Mouse (Mus musculus) heart, embryonic 16.5 days (tissue): ENCODE measurements at regions not wholly inside any gene's neighbourhood (a gene's known extent, or its start where the extent isn't known, plus 50 kb on each side); places are given as distances from the start of the nearest gene placed in this dataset.
A peak's percentile ranks its signal among the peaks of the same experiment; 100 is the strongest.

Experiments
- ATAC-seq: fragments of 200-750 bp; cut with Nextera tagmentation; replicated peaks from 2 replicates; pipeline ENCODE4 v1.8.0; 2017; ENCODE audit warnings: moderate number of reproducible peaks; ENCODE audit not compliant: insufficient read depth, low FRiP score; ENCODE audit errors: extremely low read depth
- H3K27ac ChIP-seq: fragments of 300-500 bp; sonication (generic); 2 replicates; pipeline ENCODE4 v1.5.1; 2014; ENCODE audit warnings: mild to moderate bottlenecking, low read length, control low read depth, moderate library complexity
- H3K27me3 ChIP-seq: fragments of 300-500 bp; sonication (generic); 2 replicates; pipeline ENCODE4 v1.6.1; 2014; ENCODE audit warnings: low read length, mixed read lengths; ENCODE audit not compliant: control insufficient read depth, insufficient read depth
- H3K36me3 ChIP-seq: fragments of 300-500 bp; sonication (generic); 2 replicates; pipeline ENCODE4 v1.6.1; 2014; ENCODE audit not compliant: control insufficient read depth, insufficient read depth
- H3K4me1 ChIP-seq: fragments of 300-500 bp; sonication (generic); 2 replicates; pipeline ENCODE4 v1.6.1; 2014; ENCODE audit warnings: low read length, mixed read lengths; ENCODE audit not compliant: control insufficient read depth, insufficient read depth
- H3K4me2 ChIP-seq: fragments of 300-500 bp; sonication (generic); 2 replicates; pipeline ENCODE4 v1.6.1; 2014; ENCODE audit warnings: low read depth, mild to moderate bottlenecking, control low read depth, low read length
- H3K4me3 ChIP-seq: fragments of 300-500 bp; sonication (generic); 2 replicates; pipeline ENCODE4 v1.5.1; 2014; ENCODE audit warnings: mild to moderate bottlenecking, control low read depth, low read length
- H3K9ac ChIP-seq: fragments of 300-500 bp; sonication (generic); 2 replicates; pipeline ENCODE4 v1.6.1; 2014; ENCODE audit warnings: low read length, control low read depth
- H3K9me3 ChIP-seq: fragments of 300-500 bp; sonication (generic); replicated peaks from 2 replicates; pipeline ENCODE4 v1.6.1; 2016; ENCODE audit warnings: low read length; ENCODE audit not compliant: control insufficient read depth
- WGBS: fragments of 180-500 bp; shearing (Covaris S2); extraction: QIAGEN DNeasy Blood & Tissue Kit; methylation state at CpG from one replicate; pipeline ENCODE4 v1.1.7; 2014; 5-methylcytosine and 5-hydroxymethylcytosine counted together

DNA sequence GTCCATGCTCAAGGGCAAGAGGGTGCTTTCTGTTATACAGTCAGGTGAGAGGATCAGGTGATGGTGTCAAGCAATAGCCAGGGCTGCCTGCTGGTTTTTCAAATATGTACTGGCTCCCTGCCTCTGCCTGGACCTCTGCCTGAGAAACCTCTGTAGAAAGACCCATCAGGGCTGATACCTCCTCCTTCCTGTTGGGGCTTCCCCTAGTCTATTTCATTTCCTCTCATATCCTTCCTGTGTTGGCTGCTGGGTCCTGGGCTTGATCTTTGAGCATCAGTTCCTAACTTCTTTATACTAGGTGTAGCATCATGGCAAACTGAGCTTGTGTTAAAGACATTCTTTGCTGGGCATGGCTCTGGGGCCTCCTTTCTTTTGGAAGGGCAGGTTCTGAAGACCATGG lies 89.5 kb downstream of the Tmem38b start:
- H3K9ac ChIP-seq = no peak overlapping the region
- H3K9me3 ChIP-seq = no peaks in the 10 kb centered on the region
- no peaks in the 10 kb centered on the region for H3K36me3 ChIP-seq
- H3K27ac ChIP-seq = no peak overlapping the region
- no peaks in the 10 kb centered on the region for H3K4me1 ChIP-seq
- no peak overlapping the region for H3K4me3 ChIP-seq
- no peaks in the 10 kb centered on the region for H3K27me3 ChIP-seq
- no peak overlapping the region for H3K4me2 ChIP-seq
- no peak for ATAC-seq

GRCm38 (mm10) chr4:53919188-53919587 lies 93.3 kb downstream of the Tmem38b start:
- H3K4me2 ChIP-seq = no peak overlapping the region
- no peaks in the 10 kb centered on the region for H3K9me3 ChIP-seq
- H3K27ac ChIP-seq = no peak overlapping the region
- H3K27me3 ChIP-seq = no peaks in the 10 kb centered on the region
- no peak overlapping the region for H3K4me3 ChIP-seq
- H3K4me1 ChIP-seq = no peaks in the 10 kb centered on the region
- H3K9ac ChIP-seq = no peak overlapping the region
- no peaks in the 10 kb centered on the region for H3K36me3 ChIP-seq
- ATAC-seq = no peak

DNA sequence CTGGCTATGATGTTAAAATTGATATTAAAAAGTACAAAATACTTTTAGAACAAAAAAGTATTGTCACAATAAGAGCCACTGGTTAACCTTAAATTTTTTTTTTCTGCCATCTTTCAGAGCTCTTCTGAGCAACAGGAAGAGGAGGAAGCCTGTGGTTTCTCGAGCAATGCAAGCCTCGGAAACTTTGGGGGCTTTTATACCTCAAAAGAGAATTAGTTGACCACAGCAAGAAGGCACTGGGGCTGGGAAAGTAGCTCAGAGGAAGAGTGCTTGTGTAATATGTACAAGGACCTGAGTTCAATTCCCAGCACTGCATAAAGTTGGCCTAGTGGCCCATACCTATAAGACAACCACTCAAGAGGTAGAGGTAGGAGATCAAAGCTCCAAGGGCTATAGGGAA lies 94.7 kb downstream of the Tmem38b start:
- H3K9me3 ChIP-seq = no peaks in the 10 kb centered on the region
- ATAC-seq = no peak
- no peak overlapping the region for H3K27ac ChIP-seq
- no peaks in the 10 kb centered on the region for H3K27me3 ChIP-seq
- H3K4me1 ChIP-seq = no peaks in the 10 kb centered on the region
- H3K4me3 ChIP-seq = no peak overlapping the region
- H3K4me2 ChIP-seq = no peak overlapping the region
- H3K36me3 ChIP-seq = no peaks in the 10 kb centered on the region
- no peak overlapping the region for H3K9ac ChIP-seq
- 41% methylated on average over 2 of the region's 2 CpGs for WGBS

DNA sequence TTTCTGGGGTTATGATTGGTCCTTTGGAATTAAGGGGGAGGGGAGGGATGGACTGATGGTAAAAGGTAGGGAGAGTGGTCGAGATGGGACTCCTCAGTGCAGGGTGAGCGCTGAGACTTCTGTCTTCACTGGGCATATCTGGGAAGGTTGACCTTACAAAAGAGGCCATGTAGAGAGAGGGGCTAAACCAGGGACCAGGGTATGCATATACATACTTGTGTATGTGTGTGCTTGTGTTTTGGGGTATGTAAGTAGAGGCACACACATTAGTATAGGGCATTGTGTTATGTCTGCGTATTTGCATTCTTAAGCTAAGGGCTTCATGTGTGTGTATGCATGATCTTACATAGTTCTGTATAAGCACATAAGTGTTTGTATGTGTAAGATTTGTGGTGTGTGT lies 105.2 kb downstream of the Tmem38b start:
- 84% methylated on average over 3 of the region's 3 CpGs for WGBS
- Histone ChIP-seq H3K9ac (no peak overlapping the region), H3K9me3 (no peaks in the 10 kb centered on the region), H3K4me2 (no peak overlapping the region), H3K27me3 (no peaks in the 10 kb centered on the region), H3K27ac (no peak overlapping the region), H3K4me1 (peaks cover 8% of the 10 kb centered on the region), H3K36me3 (no peaks in the 10 kb centered on the region), H3K4me3 (no peak overlapping the region)
- no peak for ATAC-seq

- no peak overlapping the region for H3K27ac ChIP-seq
These were observed 105.7 kb downstream of the Tmem38b start for GRCm38 (mm10) chr4:53931499-53931898.

DNA sequence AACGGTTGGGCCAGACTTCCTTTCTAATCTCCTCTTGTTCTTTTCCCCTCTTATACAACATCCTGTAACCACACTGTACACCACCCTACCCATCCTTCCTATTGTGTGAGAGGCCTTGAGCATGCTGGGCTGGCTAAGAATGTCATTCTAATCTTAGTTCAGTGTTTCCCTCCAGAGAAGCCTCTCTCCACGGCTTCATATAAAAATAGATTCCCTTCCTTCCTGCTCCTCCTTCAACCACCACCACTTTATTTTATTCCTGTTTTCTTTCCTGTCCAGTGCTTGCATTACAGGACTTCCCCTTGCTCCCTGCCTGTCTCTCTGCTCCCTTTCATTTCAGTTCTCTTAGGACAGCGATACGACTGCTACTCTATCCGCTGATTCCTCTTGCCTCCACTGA lies 109.5 kb downstream of the Tmem38b start:
- no peaks in the 10 kb centered on the region for H3K9me3 ChIP-seq
- H3K27me3 ChIP-seq = no peaks in the 10 kb centered on the region
- peak overlapping the region; percentile 37; the same call in 1 of the 2 replicates for H3K27ac ChIP-seq
- H3K4me2 ChIP-seq = no peak overlapping the region
- H3K4me3 ChIP-seq = no peak overlapping the region
- 0 out of 2 replicates have a peak, but pooled peaks have one; percentile 41 for ATAC-seq
- H3K4me1 ChIP-seq = peaks cover 8% of the 10 kb centered on the region
- WGBS = 26% methylated on average over 5 of the region's 5 CpGs
- H3K9ac ChIP-seq = no peak overlapping the region
- no peaks in the 10 kb centered on the region for H3K36me3 ChIP-seq

More at GRCm38 (mm10) chr4:53931499-53931898, 105.7 kb downstream of the Tmem38b start:
- H3K36me3 ChIP-seq = no peaks in the 10 kb centered on the region
- H3K4me1 ChIP-seq = peaks cover 8% of the 10 kb centered on the region
- ATAC-seq = peak; percentile 41
- H3K4me2 ChIP-seq = peak overlapping the region; percentile 58
- H3K9me3 ChIP-seq = no peaks in the 10 kb centered on the region
- H3K9ac ChIP-seq = peak overlapping the region; percentile 45
- H3K4me3 ChIP-seq = peak overlapping the region; percentile 36
- WGBS = 9% methylated on average over 10 of the region's 10 CpGs
- H3K27me3 ChIP-seq = no peaks in the 10 kb centered on the region

DNA sequence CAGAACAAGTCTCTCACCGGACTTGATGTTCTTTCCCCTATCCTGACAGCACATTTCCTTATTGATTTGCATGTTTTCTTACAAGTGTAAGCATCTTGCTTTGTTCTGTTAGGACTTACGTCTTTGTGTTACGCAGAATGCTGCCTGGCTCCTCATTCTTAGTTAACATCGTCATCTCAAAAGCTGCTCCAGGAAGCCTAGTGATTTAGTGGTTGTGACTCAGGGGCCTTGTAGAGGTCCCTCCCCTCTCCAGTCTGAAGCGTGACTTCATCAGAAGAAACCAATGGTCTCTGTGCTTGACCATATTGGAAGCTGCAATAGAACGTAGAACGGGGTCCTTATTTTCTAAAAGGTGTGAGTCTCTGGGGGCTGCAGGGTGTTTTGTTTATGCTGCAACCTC lies 122.9 kb downstream of the Tmem38b start:
- no peaks in the 10 kb centered on the region for H3K27me3 ChIP-seq
- no peak overlapping the region for H3K4me2 ChIP-seq
- H3K27ac ChIP-seq = no peak overlapping the region
- H3K4me3 ChIP-seq = no peak overlapping the region
- ATAC-seq = no peak
- H3K9me3 ChIP-seq = no peaks in the 10 kb centered on the region
- WGBS = 80% methylated on average over 7 of the region's 7 CpGs
- H3K36me3 ChIP-seq = no peaks in the 10 kb centered on the region
- peaks cover 6% of the 10 kb centered on the region for H3K4me1 ChIP-seq
- no peak overlapping the region for H3K9ac ChIP-seq

- WGBS = 66% methylated on average over 3 of the region's 3 CpGs
- no peaks in the 10 kb centered on the region for H3K9me3 ChIP-seq
- no peak overlapping the region for H3K27ac ChIP-seq
- no peak for ATAC-seq
- H3K36me3 ChIP-seq = no peaks in the 10 kb centered on the region
- H3K4me2 ChIP-seq = no peak overlapping the region
- H3K4me3 ChIP-seq = no peak overlapping the region
- no peak overlapping the region for H3K9ac ChIP-seq
- no peaks in the 10 kb centered on the region for H3K27me3 ChIP-seq
- peaks cover 6% of the 10 kb centered on the region for H3K4me1 ChIP-seq
These were observed 123.3 kb downstream of the Tmem38b start for GRCm38 (mm10) chr4:53949164-53949563.

DNA sequence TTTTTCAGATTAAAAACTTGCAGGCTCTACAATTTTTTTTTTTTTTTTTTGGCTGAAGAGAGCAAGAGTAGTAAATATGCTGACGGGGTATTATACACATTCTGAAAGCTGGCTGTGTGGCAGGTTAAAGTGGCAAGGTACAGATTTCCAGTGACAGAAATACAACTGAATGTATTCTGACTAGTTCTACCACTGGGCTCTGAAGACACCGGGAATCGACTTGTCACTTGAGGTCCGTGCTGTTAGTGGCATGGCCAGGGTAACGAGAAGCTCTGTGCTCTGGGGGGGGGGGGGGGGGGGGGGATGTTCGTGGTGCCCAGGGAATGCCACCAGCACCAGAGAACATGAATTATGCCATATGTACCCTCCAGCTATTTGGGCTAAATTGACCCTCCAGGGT lies 124.7 kb downstream of the Tmem38b start:
- Histone ChIP-seq H3K4me3 (no peak overlapping the region), H3K27ac (no peak overlapping the region), H3K9me3 (no peaks in the 10 kb centered on the region), H3K36me3 (no peaks in the 10 kb centered on the region), H3K27me3 (no peaks in the 10 kb centered on the region), H3K4me2 (no peak overlapping the region), H3K4me1 (peaks cover 6% of the 10 kb centered on the region), H3K9ac (no peak overlapping the region)
- no peak for ATAC-seq
- WGBS = 61% methylated on average over 5 of the region's 6 CpGs
